Mouse (Mus musculus) kidney, embryonic 16.5 days (tissue): Measurements from ENCODE around the gene Sgce. TPM values are rescaled to one million over a fixed set of nuclear protein-coding genes. Genes with fewer than 3 reads are reported as not detected.
A peak's percentile ranks its signal among the peaks of the same experiment; 100 is the strongest.

Source experiments
- ATAC-seq: fragments of 200-750 bp; cut with Nextera tagmentation; 2 replicates; pipeline ENCODE4 v1.8.0; 2017; ENCODE audit warnings: moderate TSS enrichment; ENCODE audit not compliant: low FRiP score, low TSS enrichment
- H3K27ac ChIP-seq: fragments of 300-500 bp; sonication (generic); 2 replicates; pipeline ENCODE4 v1.5.1; 2014; ENCODE audit warnings: low read length
- H3K27me3 ChIP-seq: fragments of 300-500 bp; sonication (generic); 2 replicates; pipeline ENCODE4 v1.6.1; 2014; ENCODE audit warnings: low read length, control low read depth, mixed read lengths; ENCODE audit not compliant: insufficient read depth
- H3K36me3 ChIP-seq: fragments of 300-500 bp; sonication (generic); 2 replicates; pipeline ENCODE4 v1.6.1; 2014; ENCODE audit warnings: low read length, control low read depth, mixed read lengths; ENCODE audit not compliant: insufficient read depth
- H3K4me1 ChIP-seq: fragments of 300-500 bp; sonication (generic); 2 replicates; pipeline ENCODE4 v1.6.1; 2014; ENCODE audit warnings: low read length, control low read depth, mixed read lengths; ENCODE audit not compliant: insufficient read depth
- H3K4me2 ChIP-seq: fragments of 300-500 bp; sonication (generic); replicated peaks from 2 replicates; pipeline ENCODE4 v1.6.1; 2014; ENCODE audit warnings: low read depth, low read length
- H3K4me3 ChIP-seq: fragments of 300-500 bp; sonication (generic); 2 replicates; pipeline ENCODE4 v1.5.1; 2014; ENCODE audit warnings: mild to moderate bottlenecking, low read length
- H3K9ac ChIP-seq: fragments of 300-500 bp; sonication (generic); replicated peaks from 2 replicates; pipeline ENCODE4 v1.6.1; 2014; ENCODE audit warnings: low read length
- H3K9me3 ChIP-seq: fragments of 300-500 bp; sonication (generic); 2 replicates; pipeline ENCODE4 v1.6.1; 2016; ENCODE audit warnings: low read length, control low read depth
- WGBS: fragments of 180-500 bp; shearing (Covaris S2); extraction: QIAGEN DNeasy Blood & Tissue Kit; methylation state at CpG from one replicate; pipeline ENCODE4 v1.1.7; 2014; 5-methylcytosine and 5-hydroxymethylcytosine counted together
- polyA plus RNA-seq: library from polyadenylated mRNA; unstranded; fragments of >200 nt; fragmentation: Nextera tagmentation; extraction: Ambion mirVana; gene quantifications from 2 replicates; pipeline ENCODE4 v1.2.1, GENCODE M21; 2015

The Sgce gene
- polyA plus RNA-seq, 1 experiment from 2014 or later = 50.8 TPM

DNA sequence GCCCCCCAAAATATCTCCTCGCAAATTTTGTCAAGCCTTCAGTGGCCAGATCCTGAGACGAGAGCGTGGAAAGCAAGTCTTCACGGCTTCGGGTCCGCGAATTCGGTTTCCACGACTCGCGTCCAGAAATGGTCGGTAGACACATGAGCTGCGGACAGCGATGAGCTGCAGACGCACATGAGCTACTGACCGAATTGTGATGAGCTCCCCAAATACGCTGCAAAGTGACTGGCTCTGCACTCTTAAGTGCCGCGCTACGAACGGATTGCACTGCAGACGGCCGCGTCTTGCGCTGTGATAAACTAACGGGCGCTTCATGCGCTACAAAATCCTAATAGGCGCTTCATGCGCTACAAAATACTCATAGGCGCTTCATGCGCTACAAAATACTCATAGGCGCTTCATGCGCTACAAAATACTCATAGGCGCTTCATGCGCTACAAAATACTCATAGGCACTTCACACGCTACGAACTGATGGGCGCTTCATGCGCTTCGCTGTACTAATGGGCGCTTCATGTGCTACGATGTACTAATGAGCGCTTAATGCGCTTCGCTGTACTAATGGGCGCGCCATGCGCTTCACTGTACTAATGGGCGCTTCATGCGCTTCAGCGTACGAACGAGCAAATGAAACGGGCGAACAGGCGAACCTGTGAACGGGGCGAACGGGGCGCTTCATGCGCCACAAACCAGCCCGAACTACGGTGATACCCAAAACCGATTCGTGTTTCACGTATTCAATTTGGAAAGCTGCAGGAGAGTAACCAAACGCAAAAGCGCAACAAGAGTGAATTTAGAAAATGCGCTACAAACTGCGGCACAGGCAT, 884 bp upstream of the Sgce start:
- Histone ChIP-seq H3K9me3 (peaks cover 28% of the 10 kb centered on the region), H3K4me1 (no peaks in the 10 kb centered on the region), H3K9ac (peak overlapping the region; percentile 35), H3K27ac (peak overlapping the region; percentile 44), H3K27me3 (no peaks in the 10 kb centered on the region), H3K4me3 (peak overlapping the region; percentile 50), H3K36me3 (0 out of 2 replicates have a peak, but pooled peaks cover 3% of the 10 kb centered on the region), H3K4me2 (peak overlapping the region; percentile 59)
- peak; percentile 16; the same call in 1 of the 2 replicates for ATAC-seq
- 46% methylated on average over 71 of the region's 71 CpGs for WGBS

DNA sequence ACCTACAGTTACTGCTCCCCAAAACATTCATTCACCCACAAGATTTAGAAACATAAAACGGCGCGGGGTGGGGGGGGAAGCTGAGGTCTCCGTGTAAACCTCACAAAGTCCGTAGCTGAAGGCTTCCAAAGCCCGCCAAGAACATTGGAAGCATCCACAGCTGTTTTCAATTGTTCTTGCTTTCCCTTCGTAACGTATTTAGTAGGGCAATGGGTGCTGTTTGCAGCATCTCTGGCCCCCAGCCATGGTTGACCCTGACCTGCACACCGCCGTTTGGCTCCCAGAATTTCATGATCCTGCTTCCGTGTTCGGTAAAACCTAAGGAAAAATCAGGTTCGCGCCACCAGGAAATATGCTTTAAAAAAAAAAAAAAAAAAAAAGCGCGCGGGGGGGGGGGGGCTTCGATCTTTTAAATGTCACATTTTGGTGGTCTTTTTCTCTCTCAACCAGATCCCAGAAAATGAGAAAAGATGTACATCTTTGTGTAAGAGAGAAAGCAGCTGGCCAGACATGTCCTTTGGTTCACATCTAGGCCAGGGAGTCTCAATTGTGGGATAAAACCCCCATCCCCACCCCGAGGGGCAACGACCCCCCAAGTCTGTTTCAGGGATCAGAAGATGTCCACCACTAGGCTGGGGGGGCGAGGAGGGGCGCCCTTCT, 841 bp downstream of the Sgce start:
- ATAC-seq = no peak
- H3K27me3 ChIP-seq = no peaks in the 10 kb centered on the region
- H3K9ac ChIP-seq = peak overlapping the region; percentile 67
- peak overlapping the region; percentile 50 for H3K4me3 ChIP-seq
- peak overlapping the region; percentile 59 for H3K4me2 ChIP-seq
- H3K27ac ChIP-seq = peak overlapping the region; percentile 68; the same call in 1 of the 2 replicates
- 0 out of 2 replicates have a peak, but pooled peaks cover 3% of the 10 kb centered on the region for H3K36me3 ChIP-seq
- H3K9me3 ChIP-seq = peaks cover 28% of the 10 kb centered on the region
- WGBS = 55% methylated on average over 20 of the region's 22 CpGs
- 0 out of 2 replicates have a peak, but pooled peaks cover 2% of the 10 kb centered on the region for H3K4me1 ChIP-seq

DNA sequence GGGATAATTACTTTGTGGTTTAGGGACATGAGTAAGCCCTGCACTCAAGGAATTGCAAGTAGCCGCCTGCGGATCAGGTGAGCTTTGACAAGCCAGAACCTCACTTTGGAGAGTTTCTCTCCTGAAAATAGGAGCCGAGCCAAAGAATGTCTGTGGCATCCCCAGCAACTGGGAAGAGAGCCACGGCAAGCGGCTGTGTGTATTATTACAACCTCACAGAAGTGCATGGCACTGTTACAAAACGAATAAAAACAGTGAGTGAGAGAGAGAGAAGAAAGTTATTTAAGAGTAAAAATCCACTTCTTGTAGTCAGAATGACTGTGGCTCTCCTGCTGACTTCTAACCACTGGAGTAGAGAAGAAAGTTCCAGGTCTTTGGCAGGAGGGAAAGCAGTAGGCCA, 6.5 kb downstream of the Sgce start:
- Histone ChIP-seq H3K4me2 (no peak overlapping the region), H3K4me3 (no peak overlapping the region), H3K4me1 (peaks cover 10% of the 10 kb centered on the region), H3K27ac (no peak overlapping the region), H3K9me3 (no peaks in the 10 kb centered on the region), H3K36me3 (no peaks in the 10 kb centered on the region), H3K9ac (no peak overlapping the region), H3K27me3 (no peaks in the 10 kb centered on the region)
- no peak for ATAC-seq
- WGBS = 42% methylated on average over 6 of the region's 6 CpGs

DNA sequence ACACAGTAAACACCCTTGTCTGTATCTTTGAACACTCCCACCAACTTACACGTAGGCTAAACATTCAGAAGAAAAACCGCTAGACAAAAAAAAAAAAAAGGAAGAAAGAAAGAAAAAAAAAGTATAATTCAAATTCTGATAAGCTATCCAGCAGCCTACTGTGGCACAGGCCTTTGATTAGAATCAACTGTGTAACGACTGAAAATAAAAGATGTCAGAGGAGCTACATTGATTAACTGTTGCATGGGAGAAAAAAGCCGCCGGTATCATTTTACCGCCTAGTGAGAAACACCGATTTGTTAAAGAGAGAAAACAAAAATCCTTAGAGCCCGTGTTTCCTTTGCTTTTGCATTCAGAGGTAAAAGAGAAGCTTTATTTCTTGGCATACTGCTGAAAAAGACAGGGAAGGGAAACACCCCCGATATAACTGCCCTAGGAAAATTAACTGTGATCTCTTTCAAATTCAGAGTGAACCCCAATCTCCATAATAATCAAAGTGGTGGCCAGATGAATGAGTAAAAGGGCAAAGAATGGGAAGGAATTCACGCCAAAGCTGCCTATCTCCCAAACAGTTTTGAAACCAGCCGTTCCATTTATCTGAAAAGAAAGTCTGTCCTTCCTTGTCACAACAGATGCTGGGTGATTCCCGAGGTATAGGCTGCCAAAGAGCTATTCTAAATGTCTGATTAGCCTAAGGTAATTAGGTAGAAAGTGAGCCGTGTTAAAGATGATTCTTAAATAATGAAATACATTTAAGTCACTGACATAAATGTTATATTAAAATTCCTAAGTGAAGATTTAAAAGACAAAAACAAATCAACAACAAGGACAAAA, 7.3 kb downstream of the Sgce start:
- 24% methylated on average over 13 of the region's 13 CpGs for WGBS
- Histone ChIP-seq H3K27me3 (no peaks in the 10 kb centered on the region), H3K9ac (no peak overlapping the region), H3K9me3 (no peaks in the 10 kb centered on the region), H3K4me2 (no peak overlapping the region), H3K4me3 (no peak overlapping the region), H3K4me1 (peaks cover 10% of the 10 kb centered on the region), H3K27ac (no peak overlapping the region), H3K36me3 (no peaks in the 10 kb centered on the region)
- ATAC-seq = no peak

DNA sequence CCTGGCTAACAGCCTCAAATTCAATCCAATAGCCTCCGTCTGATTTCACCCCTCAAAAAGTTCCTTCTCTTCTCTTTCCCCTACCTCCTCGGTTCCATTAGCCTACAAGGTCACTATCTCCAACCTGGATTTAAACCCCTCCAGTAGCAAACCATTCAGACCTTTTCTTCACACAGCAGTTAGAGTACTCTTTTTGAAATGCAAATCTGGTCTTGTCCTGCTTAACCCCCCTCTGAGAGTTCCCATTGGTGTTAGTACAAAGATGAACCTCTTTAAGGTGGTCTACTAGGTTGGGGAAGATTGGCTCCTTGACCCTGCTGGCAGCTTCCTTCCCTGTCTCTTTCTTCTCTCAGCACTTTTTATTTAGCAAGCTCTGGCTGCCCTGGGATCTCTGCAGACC, 8.3 kb downstream of the Sgce start:
- Histone ChIP-seq H3K36me3 (no peaks in the 10 kb centered on the region), H3K4me2 (no peak overlapping the region), H3K9ac (no peak overlapping the region), H3K4me1 (peaks cover 10% of the 10 kb centered on the region), H3K27ac (no peak overlapping the region), H3K27me3 (no peaks in the 10 kb centered on the region), H3K9me3 (no peaks in the 10 kb centered on the region), H3K4me3 (no peak overlapping the region)
- no peak for ATAC-seq
- 43% methylated on average over 2 of the region's 2 CpGs for WGBS

DNA sequence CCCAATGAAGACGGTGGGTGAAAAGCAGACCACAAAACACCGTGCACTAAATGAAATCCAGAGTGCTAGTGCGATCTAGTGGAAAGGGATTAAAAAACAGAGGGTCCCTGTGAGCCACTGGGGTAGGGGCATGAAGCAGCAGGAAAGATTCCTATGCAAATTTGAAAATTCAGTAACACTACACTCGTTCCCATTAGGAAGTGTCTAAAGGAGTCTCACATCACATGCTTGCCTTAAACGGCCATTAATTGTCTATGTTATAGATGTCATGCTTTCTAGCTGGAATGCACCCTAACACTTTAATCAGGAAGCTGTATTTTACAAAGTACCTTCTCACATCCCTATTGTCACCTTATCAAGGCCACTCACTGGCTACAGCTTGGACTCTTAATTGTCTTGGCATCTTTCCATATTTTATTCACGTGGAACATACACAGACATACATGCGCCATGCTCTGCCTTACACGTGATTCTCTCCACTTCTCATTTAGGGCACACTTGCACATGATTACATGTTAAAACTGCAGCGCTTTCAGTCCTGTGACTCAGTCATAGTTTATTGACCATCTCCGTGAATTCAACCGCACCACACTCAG, 8.9 kb downstream of the Sgce start:
- no peaks in the 10 kb centered on the region for H3K9me3 ChIP-seq
- H3K9ac ChIP-seq = no peak overlapping the region
- H3K36me3 ChIP-seq = no peaks in the 10 kb centered on the region
- peaks cover 13% of the 10 kb centered on the region for H3K4me1 ChIP-seq
- WGBS = 46% methylated on average over 11 of the region's 11 CpGs
- H3K4me3 ChIP-seq = no peak overlapping the region
- no peaks in the 10 kb centered on the region for H3K27me3 ChIP-seq
- H3K27ac ChIP-seq = no peak overlapping the region
- no peak for ATAC-seq
- no peak overlapping the region for H3K4me2 ChIP-seq

DNA sequence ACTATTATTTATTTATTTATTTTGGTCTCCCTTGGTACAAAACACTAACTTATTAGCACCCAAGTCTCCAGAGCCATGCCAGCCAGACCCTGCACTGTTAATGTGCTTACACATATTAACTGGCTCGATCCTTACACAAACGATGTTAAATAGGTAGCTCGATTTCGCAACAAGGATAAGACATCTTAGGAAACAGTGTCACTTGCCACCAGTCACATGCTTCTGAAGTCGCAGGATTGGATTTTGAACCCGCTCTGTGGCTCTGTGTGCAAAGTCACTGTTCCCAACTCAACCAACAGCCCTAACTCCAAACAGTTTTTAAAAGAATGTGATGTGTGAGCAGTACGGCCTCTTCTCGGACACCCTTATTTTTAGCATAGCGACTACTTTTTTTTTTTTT, 10.6 kb downstream of the Sgce start:
- H3K27ac ChIP-seq = no peak overlapping the region
- H3K9me3 ChIP-seq = no peaks in the 10 kb centered on the region
- no peak overlapping the region for H3K4me3 ChIP-seq
- H3K4me1 ChIP-seq = peaks cover 19% of the 10 kb centered on the region
- no peak for ATAC-seq
- 91% methylated on average over 9 of the region's 9 CpGs for WGBS
- H3K9ac ChIP-seq = no peak overlapping the region
- H3K27me3 ChIP-seq = no peaks in the 10 kb centered on the region
- no peak overlapping the region for H3K4me2 ChIP-seq
- H3K36me3 ChIP-seq = no peaks in the 10 kb centered on the region

DNA sequence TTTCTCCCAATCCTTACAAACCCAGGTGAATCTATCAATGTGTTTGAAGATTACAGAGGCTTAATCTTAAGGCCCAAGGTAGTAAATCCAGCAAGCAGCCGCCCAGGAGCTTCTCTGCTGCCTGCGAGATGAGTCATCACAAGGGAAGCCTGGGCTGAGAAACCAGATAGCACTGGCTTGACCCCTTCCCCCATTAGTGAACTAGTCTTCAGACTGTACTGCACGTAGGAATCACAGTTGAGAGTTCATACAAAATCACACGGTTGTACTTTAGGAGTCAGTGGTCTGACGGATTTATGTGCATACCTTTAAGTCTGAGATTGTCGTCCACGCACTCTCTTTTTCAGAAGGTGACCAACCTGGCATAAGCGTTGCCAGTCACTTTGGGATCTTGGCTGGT, 13.8 kb downstream of the Sgce start:
- ATAC-seq = peak; percentile 73; the same call in 1 of the 2 replicates
- 0 out of 2 replicates have a peak, but pooled peaks cover 9% of the 10 kb centered on the region for H3K4me1 ChIP-seq
- no peak overlapping the region for H3K4me2 ChIP-seq
- H3K27me3 ChIP-seq = no peaks in the 10 kb centered on the region
- 37% methylated on average over 8 of the region's 8 CpGs for WGBS
- H3K9ac ChIP-seq = no peak overlapping the region
- no peak overlapping the region for H3K27ac ChIP-seq
- H3K9me3 ChIP-seq = no peaks in the 10 kb centered on the region
- H3K36me3 ChIP-seq = no peaks in the 10 kb centered on the region
- H3K4me3 ChIP-seq = no peak overlapping the region

DNA sequence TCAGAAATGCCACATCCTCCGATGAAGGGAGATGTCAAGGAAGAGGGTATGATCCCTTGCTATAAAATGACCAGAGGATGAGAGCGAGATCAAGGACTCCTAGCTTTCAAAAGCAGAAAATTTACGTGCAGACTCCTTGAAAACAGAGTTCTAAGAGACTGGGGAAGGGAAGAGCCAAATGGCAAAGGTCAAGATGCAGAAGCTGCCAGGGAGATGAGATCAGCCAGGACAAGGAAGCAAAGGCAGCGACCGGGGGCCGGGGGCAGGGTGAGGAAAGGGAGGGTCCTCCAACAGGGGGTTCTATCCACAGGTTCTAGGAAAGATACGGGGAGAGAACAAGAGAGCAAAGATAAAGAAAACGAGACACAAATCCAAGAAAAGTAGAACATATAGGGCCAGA, 15.3 kb downstream of the Sgce start:
- no peak overlapping the region for H3K4me2 ChIP-seq
- no peak overlapping the region for H3K4me3 ChIP-seq
- H3K27me3 ChIP-seq = no peaks in the 10 kb centered on the region
- H3K9me3 ChIP-seq = no peaks in the 10 kb centered on the region
- H3K4me1 ChIP-seq = 0 out of 2 replicates have a peak, but pooled peaks cover 9% of the 10 kb centered on the region
- no peak for ATAC-seq
- no peak overlapping the region for H3K27ac ChIP-seq
- no peak overlapping the region for H3K9ac ChIP-seq
- no peaks in the 10 kb centered on the region for H3K36me3 ChIP-seq
- WGBS = 32% methylated on average over 8 of the region's 8 CpGs
